Mouse (Mus musculus) brown adipose tissue, adult 24 weeks (tissue): ENCODE data around the gene Copa. TPM values are rescaled to one million over a fixed set of nuclear protein-coding genes. Genes with fewer than 3 reads are reported as not detected.

Experiments
- H3K27ac ChIP-seq: fragments of 200-500 bp; replicated peaks from 2 replicates; pipeline ENCODE4 v1.5.1; 2012; ENCODE audit warnings: low read depth, mild to moderate bottlenecking, low read length
- H3K4me1 ChIP-seq: fragments of 200-500 bp; 2 replicates; pipeline ENCODE4 v1.6.1; 2012; ENCODE audit warnings: low read length, mixed read lengths; ENCODE audit not compliant: control insufficient read depth, insufficient read depth, insufficient read length
- H3K4me3 ChIP-seq: fragments of 200-500 bp; 2 replicates; pipeline ENCODE4 v1.5.1; 2012; ENCODE audit warnings: low read depth, mild to moderate bottlenecking, low read length, moderate library complexity; ENCODE audit not compliant: insufficient read depth
- polyA plus RNA-seq: library from polyadenylated mRNA; stranded (reverse); fragments of >200 nt; gene quantifications from 2 replicates; pipeline ENCODE4 v1.2.4, GENCODE M21; 2012; ENCODE audit not compliant: missing spikeins, insufficient read depth, insufficient read length

Copa gene
- polyA plus RNA-seq, 1 experiment = 73.4 TPM

GRCm38 (mm10) chr1:172143570-172143969, 61.2 kb downstream of the Copa start:
- Histone ChIP-seq H3K4me3 (no peak overlapping the region), H3K4me1 (0 out of 2 replicates have a peak, but pooled peaks cover 2% of the 10 kb centered on the region), H3K27ac (no peak overlapping the region)

- 0 out of 2 replicates have a peak, but pooled peaks cover 2% of the 10 kb centered on the region for H3K4me1 ChIP-seq
- peak within 1 kb of the TSS; percentile 92 for H3K4me3 ChIP-seq
- H3K27ac ChIP-seq = peak within 1 kb of the TSS; percentile 96
Observed at GRCm38 (mm10) chr1:172147835-172148278, 65.5 kb downstream of the Copa start, which contains the start of gene Dcaf8. Gene Dcaf8, plus strand, starts transcription at chr1:172148084.

GRCm38 (mm10) chr1:172148279-172148954, 66.1 kb downstream of the Copa start:
- Histone ChIP-seq H3K4me3 (peak overlapping the region; percentile 92), H3K27ac (peak overlapping the region; percentile 96), H3K4me1 (0 out of 2 replicates have a peak, but pooled peaks cover 2% of the 10 kb centered on the region)

- Histone ChIP-seq H3K4me1 (0 out of 2 replicates have a peak, but pooled peaks cover 2% of the 10 kb centered on the region), H3K27ac (peak overlapping the region; percentile 96), H3K4me3 (peak overlapping the region; percentile 92)
Observed at GRCm38 (mm10) chr1:172148955-172149815, 66.9 kb downstream of the Copa start.

- H3K4me3 ChIP-seq = no peak overlapping the region
- no peak overlapping the region for H3K27ac ChIP-seq
- no peaks in the 10 kb centered on the region for H3K4me1 ChIP-seq
Observed at GRCm38 (mm10) chr1:172154536-172154935, 72.2 kb downstream of the Copa start.

- no peak overlapping the region for H3K27ac ChIP-seq
- no peak overlapping the region for H3K4me3 ChIP-seq
- no peaks in the 10 kb centered on the region for H3K4me1 ChIP-seq
Observed at GRCm38 (mm10) chr1:172155518-172155917, 73.2 kb downstream of the Copa start.

GRCm38 (mm10) chr1:172159970-172160369, 77.6 kb downstream of the Copa start:
- no peak overlapping the region for H3K4me3 ChIP-seq
- H3K27ac ChIP-seq = no peak overlapping the region
- H3K4me1 ChIP-seq = no peaks in the 10 kb centered on the region

- Histone ChIP-seq H3K4me1 (no peaks in the 10 kb centered on the region), H3K27ac (no peak overlapping the region), H3K4me3 (no peak overlapping the region)
Observed at GRCm38 (mm10) chr1:172160508-172160907, 78.2 kb downstream of the Copa start.

GRCm38 (mm10) chr1:172162009-172162408, 79.7 kb downstream of the Copa start:
- no peak overlapping the region for H3K27ac ChIP-seq

GRCm38 (mm10) chr1:172162959-172163358, 80.6 kb downstream of the Copa start:
- H3K4me1 ChIP-seq = no peaks in the 10 kb centered on the region
- H3K27ac ChIP-seq = no peak overlapping the region
- H3K4me3 ChIP-seq = no peak overlapping the region

More at GRCm38 (mm10) chr1:172162009-172162408, 79.7 kb downstream of the Copa start:
- no peaks in the 10 kb centered on the region for H3K4me1 ChIP-seq
- H3K4me3 ChIP-seq = no peak overlapping the region

- Histone ChIP-seq H3K4me1 (no peaks in the 10 kb centered on the region), H3K27ac (no peak overlapping the region), H3K4me3 (no peak overlapping the region)
Observed at GRCm38 (mm10) chr1:172167911-172168310, 85.6 kb downstream of the Copa start.

- no peak overlapping the region for H3K27ac ChIP-seq
- no peak overlapping the region for H3K4me3 ChIP-seq
- H3K4me1 ChIP-seq = no peaks in the 10 kb centered on the region
Observed at GRCm38 (mm10) chr1:172169809-172170208, 87.5 kb downstream of the Copa start.

Other genes with a start within 250 kb of the Copa start
- 4.0 and 4.7 TPM in 2 replicates for gene Cd84, start 242.8 kb upstream of the Copa start, polyA plus RNA-seq
- 0.40 TPM in 1 of 2 replicates, not detected in the other for gene Gm10521, start 186.9 kb upstream of the Copa start, polyA plus RNA-seq
- not detected in 2 replicates for gene Slamf6, start 165.0 kb upstream of the Copa start, polyA plus RNA-seq
- 0.58 TPM in 1 of 2 replicates, not detected in the other for gene Vangl2, start 54.1 kb upstream of the Copa start, polyA plus RNA-seq
- not detected in 2 replicates for gene Nhlh1, start 25.0 kb upstream of the Copa start, polyA plus RNA-seq
- 25.1 and 29.6 TPM in 2 replicates for gene Ncstn, start 266 bp downstream of the Copa start, polyA plus RNA-seq
- 185 and 215 TPM in 2 replicates for gene Pex19, start 44.2 kb downstream of the Copa start, polyA plus RNA-seq
- 49.0 and 61.8 TPM in 2 replicates for gene Dcaf8, start 65.6 kb downstream of the Copa start, polyA plus RNA-seq
- 41.7 and 43.8 TPM in 2 replicates for gene Pea15a, start 124.3 kb downstream of the Copa start, polyA plus RNA-seq
- gene Casq1, start 137.3 kb downstream of the Copa start, polyA plus RNA-seq = 29.6 and 47.6 TPM in 2 replicates
- gene Atp1a4, start 175.9 kb downstream of the Copa start, polyA plus RNA-seq = not detected in 2 replicates
- 4.3 and 10.5 TPM in 2 replicates for gene Igsf8, start 179.1 kb downstream of the Copa start, polyA plus RNA-seq
- 428 and 499 TPM in 2 replicates for gene Atp1a2, start 215.5 kb downstream of the Copa start, polyA plus RNA-seq
- gene Kcnj9, start 246.8 kb downstream of the Copa start, polyA plus RNA-seq = not detected in 2 replicates